Mouse (Mus musculus): ENCODE measurements at regions not wholly inside any gene's neighbourhood (a gene's known extent, or its start where the extent isn't known, plus 50 kb on each side); places are given as distances from the start of the nearest gene placed in this dataset.
A peak's percentile ranks its signal among the peaks of the same experiment; 100 is the strongest.

- peak in 1 of 2 experiments; percentile 68 for DNase-seq (ENCODE audit: low spot score in 2 of 2)
These were observed 60.5 kb upstream of the Cdon start for GRCm38 (mm10) chr9:35360139-35361100.

GRCm38 (mm10) chr9:35361432-35361831 lies 59.5 kb upstream of the Cdon start:
- peak in 1 of 2 experiments; percentile 42 for DNase-seq (ENCODE audit: low spot score in 2 of 2)

- DNase-seq (ENCODE audit: low spot score in 2 of 2) = no peak
These were observed 58.7 kb upstream of the Cdon start for GRCm38 (mm10) chr9:35362276-35362675.

GRCm38 (mm10) chr9:35363079-35363478 lies 57.8 kb upstream of the Cdon start:
- DNase-seq (ENCODE audit: low spot score in 2 of 2) = no peak

- DNase-seq (ENCODE audit: low spot score in 2 of 2) = no peak
These were observed 57.0 kb upstream of the Cdon start for GRCm38 (mm10) chr9:35363936-35364335.

- no peak for DNase-seq (ENCODE audit: low spot score in 2 of 2)
These were observed 55.0 kb upstream of the Cdon start for GRCm38 (mm10) chr9:35365975-35366374.

- no peak for DNase-seq (ENCODE audit: low spot score in 2 of 2)
These were observed 51.9 kb upstream of the Cdon start for GRCm38 (mm10) chr9:35369063-35369462.

- no peak for DNase-seq (ENCODE audit: low spot score in 2 of 2)
These were observed 50.9 kb upstream of the Cdon start for GRCm38 (mm10) chr9:35370031-35370430.

- no peak for DNase-seq (ENCODE audit: low spot score in 2 of 2)
These were observed 50.0 kb upstream of the Cdon start for GRCm38 (mm10) chr9:35370895-35371294.
